Mouse (Mus musculus) kidney, adult 2 months (tissue): ENCODE results near the gene Poc5. TPM values are rescaled to one million over a fixed set of nuclear protein-coding genes. Genes with fewer than 3 reads are reported as not detected.

Source experiments
- DNase-seq: peaks from one replicate; pipeline ENCODE4 v3.0.0; 2021
- H3K27ac ChIP-seq: fragments of 200-500 bp; 2 replicates; pipeline ENCODE4 v1.5.1; 2012; ENCODE audit warnings: low read depth, low read length, control low read depth, inconsistent platforms; ENCODE audit not compliant: insufficient read depth
- H3K27me3 ChIP-seq: fragments of 200-500 bp; replicated peaks from 2 replicates; pipeline ENCODE4 v1.6.1; 2012; ENCODE audit warnings: mild to moderate bottlenecking, moderate library complexity, low read length, inconsistent platforms; ENCODE audit not compliant: control insufficient read depth, insufficient read depth
- H3K36me3 ChIP-seq: fragments of 200-500 bp; 2 replicates; pipeline ENCODE4 v1.6.1; 2012; ENCODE audit warnings: mild to moderate bottlenecking, moderate library complexity, low read length, inconsistent platforms; ENCODE audit not compliant: control insufficient read depth, insufficient read depth
- H3K4me1 ChIP-seq: fragments of 200-500 bp; 2 replicates; pipeline ENCODE4 v1.6.1; 2011; ENCODE audit warnings: low read length; ENCODE audit not compliant: control insufficient read depth, insufficient read depth
- H3K4me3 ChIP-seq: fragments of 200-500 bp; 2 replicates; pipeline ENCODE4 v1.5.1; 2011; ENCODE audit warnings: mild to moderate bottlenecking, low read depth, low read length, control low read depth; ENCODE audit not compliant: insufficient read depth
- CTCF ChIP-seq: fragments of 200-500 bp; conservative IDR thresholded peaks from 2 replicates; pipeline ENCODE4 v1.5.1; 2011; ENCODE audit warnings: low read depth, mild to moderate bottlenecking, control low read depth, low read length, moderate library complexity, mixed read lengths; ENCODE audit not compliant: insufficient read depth, insufficient read length
- POLR2A ChIP-seq: fragments of 200-500 bp; IDR thresholded peaks from one replicate; pipeline ENCODE4 v1.6.1; 2011; ENCODE audit warnings: low read depth, low read length, control low read depth
- WGBS: fragments of 180-500 bp; shearing (Covaris S2); methylation state at CpG from one replicate; pipeline ENCODE4 v1.1.7; 2018; 5-methylcytosine and 5-hydroxymethylcytosine counted together
- polyA plus RNA-seq: library from polyadenylated mRNA; depleted of rRNA; stranded (reverse); fragments of >200 nt; gene quantifications from 2 replicates; pipeline ENCODE4 v1.2.3, GENCODE M21; 2012

Gene Poc5
- polyA plus RNA-seq, 1 experiment, result 7.1 TPM

DNA sequence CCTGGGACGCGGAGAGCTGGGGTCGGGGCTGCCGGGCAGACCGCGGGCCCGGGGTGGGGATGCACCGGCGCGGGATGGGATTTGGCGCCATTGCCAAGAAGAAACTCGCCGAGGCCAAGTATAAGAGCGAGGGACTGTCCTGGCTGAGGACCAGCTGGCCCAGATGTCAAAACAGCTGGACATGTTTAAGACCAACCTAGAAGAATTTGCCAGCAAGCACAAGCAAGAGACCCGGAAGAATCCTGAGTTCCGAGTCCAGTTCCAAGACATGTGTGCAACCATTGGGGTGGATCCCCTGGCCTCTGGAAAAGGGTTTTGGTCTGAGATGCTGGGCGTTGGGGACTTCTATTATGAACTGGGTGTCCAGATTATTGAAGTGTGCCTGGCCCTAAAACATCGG, 11.2 kb upstream of the Poc5 start:
- Histone ChIP-seq H3K4me1 (no peaks in the 10 kb centered on the region), H3K36me3 (no peaks in the 10 kb centered on the region), H3K4me3 (no peak overlapping the region), H3K27me3 (no peaks in the 10 kb centered on the region; the same call in 1 of the 2 replicates), H3K27ac (no peak overlapping the region)
- TF ChIP-seq CTCF (no peak), POLR2A (no peak)
- no peak for DNase-seq
- 90% methylated on average over 18 of the region's 18 CpGs for WGBS

DNA sequence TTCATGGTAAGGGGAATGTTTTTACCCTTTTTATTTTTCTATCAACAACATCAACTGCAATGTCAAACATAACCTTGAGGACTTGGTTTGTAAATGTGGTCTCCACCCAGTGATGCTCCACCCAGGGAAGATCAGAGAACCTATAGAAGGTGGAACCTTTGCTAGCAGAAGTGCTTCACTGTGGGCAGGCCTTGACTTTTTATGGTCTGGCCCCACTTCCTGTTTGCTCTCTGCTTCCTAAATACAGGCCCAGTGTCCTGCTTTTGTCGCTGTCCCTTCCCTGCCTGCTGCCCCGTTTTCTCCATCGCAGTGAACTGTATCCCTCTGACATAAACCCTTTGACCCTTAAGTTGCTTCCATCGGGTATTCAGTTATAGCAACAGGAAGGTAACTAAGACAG, 10.2 kb upstream of the Poc5 start:
- Histone ChIP-seq H3K27me3 (no peaks in the 10 kb centered on the region; the same call in 1 of the 2 replicates), H3K27ac (no peak overlapping the region), H3K4me3 (no peak overlapping the region), H3K4me1 (no peaks in the 10 kb centered on the region), H3K36me3 (no peaks in the 10 kb centered on the region)
- WGBS, result 18% methylated on average over 4 of the region's 4 CpGs
- DNase-seq, result no peak
- no peak for TF ChIP-seq POLR2A
- TF ChIP-seq CTCF, result no peak

DNA sequence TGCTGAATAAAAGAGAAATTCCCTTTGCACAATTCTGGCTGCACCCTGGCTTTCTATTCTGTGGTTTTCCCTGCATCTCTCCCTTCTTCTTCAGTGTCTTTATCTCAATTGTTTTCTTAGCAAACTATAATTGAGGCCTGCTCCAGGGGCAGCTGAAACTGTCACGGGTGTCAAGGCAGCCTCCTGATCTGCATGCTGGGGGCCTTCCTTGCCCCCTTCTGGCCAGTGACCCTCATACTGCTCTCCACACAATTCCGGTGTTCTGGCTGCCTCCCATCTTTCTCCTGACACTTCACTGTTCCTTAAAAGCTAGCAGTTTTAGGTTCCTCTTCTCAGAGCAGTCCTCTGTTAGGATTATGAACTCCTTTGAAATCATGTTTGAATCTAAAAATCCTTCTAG, 1.2 kb downstream of the Poc5 start:
- no peaks in the 10 kb centered on the region for H3K27me3 ChIP-seq
- no peak for TF ChIP-seq POLR2A
- peaks cover 4% of the 10 kb centered on the region for H3K36me3 ChIP-seq
- WGBS, result 17% methylated on average over 2 of the region's 2 CpGs
- DNase-seq, result no peak
- peaks cover 4% of the 10 kb centered on the region; the same call in 1 of the 2 replicates for H3K4me1 ChIP-seq
- no peak overlapping the region for H3K27ac ChIP-seq
- H3K4me3 ChIP-seq, result no peak overlapping the region

DNA sequence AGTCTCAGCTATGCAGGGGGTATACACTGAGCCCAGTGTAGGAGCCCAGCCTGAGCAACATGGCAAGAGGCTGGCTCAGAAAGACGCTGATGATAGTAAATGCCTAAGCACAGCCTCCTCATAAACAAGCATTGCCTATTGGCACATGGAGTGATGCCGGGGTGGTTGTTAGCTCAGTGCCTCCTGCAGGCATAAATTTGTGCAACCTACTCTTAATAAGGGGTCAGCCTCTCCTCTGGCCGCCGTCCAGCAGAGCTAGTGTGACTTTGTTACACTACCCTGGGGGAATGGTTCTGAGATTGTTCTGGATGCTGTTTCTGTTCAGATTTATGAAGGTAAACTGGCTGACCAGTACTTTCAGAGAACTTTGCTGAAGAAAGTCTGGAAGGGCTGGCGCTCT, 13.2 kb downstream of the Poc5 start:
- TF ChIP-seq CTCF, result no peak
- no peak for TF ChIP-seq POLR2A
- no peaks in the 10 kb centered on the region for H3K4me1 ChIP-seq
- WGBS, result 79% methylated on average over 5 of the region's 5 CpGs

DNA sequence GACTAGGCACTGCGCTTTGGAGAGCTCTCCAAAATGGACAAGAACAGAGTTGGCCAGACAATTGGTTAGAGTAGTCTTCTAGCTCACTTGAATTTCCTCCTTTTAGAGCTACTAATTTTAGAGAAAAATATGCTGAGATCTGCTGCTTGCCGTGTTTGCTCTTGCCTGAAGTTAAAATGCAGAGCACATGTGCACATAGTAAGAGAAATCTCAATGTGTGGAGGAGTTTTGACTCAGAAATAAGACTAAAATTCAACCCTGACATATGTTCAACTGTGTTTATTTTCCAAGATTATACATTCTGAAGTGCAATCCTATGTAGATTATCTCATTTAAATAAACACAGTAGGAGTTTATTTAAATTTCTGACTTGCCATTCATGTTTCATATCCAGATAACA, 17.4 kb downstream of the Poc5 start:
- Histone ChIP-seq H3K4me1 (no peaks in the 10 kb centered on the region), H3K4me3 (no peak overlapping the region), H3K27me3 (no peaks in the 10 kb centered on the region), H3K36me3 (peaks cover 5% of the 10 kb centered on the region), H3K27ac (no peak overlapping the region)
- DNase-seq, result no peak
- TF ChIP-seq POLR2A, result no peak
- TF ChIP-seq CTCF, result no peak
- WGBS, result 94% methylated on average over 2 of the region's 2 CpGs

More for the DNA sequence above, 13.2 kb downstream of the Poc5 start:
- DNase-seq, result peak; percentile 77
- Histone ChIP-seq H3K36me3 (peaks cover 13% of the 10 kb centered on the region), H3K27ac (no peak overlapping the region), H3K4me3 (no peak overlapping the region), H3K27me3 (no peaks in the 10 kb centered on the region)

DNA sequence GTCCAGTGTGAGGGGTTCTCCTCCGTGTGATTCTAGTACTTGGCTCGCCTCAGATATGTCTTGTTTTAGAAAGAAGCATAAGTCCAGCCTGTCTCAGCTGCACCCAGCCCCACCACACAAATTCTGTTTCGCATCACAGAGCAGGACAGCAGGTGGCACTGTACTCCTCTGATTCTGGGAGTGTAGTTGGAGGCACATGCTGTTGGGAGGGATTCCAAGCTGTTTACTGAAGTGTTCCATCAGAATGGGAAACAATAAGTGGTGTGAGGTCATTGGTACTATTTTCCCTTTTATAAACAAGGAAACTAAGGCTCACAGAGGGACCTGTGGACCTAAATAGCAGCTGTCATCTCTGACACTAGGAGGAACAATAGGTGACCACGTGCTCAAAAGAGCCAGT, 18.9 kb downstream of the Poc5 start:
- peak; percentile 50 for DNase-seq
- Histone ChIP-seq H3K36me3 (peaks cover 5% of the 10 kb centered on the region), H3K4me3 (no peak overlapping the region), H3K4me1 (no peaks in the 10 kb centered on the region), H3K27me3 (no peaks in the 10 kb centered on the region), H3K27ac (no peak overlapping the region)
- TF ChIP-seq POLR2A (no peak), CTCF (peak; percentile 77)
- 56% methylated on average over 4 of the region's 4 CpGs for WGBS

DNA sequence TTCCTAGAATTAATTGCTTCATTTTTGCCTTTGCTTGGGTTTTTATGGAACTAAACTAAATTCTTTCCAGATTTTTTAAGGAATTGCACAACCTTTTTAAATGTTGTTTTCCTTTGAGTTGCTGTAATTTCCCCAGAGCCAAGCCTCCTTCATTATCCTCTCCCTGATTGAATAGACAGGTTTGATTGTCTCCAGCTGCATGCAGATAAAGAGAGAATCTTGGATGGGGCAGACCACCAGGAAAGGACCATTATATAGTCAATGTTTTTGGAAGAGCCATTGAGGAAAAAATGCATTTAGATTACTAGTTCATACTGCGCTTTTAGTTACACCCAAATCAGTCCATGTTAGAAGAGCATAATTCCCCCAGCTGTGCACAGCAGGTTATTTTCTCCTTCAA, 20.7 kb downstream of the Poc5 start:
- Histone ChIP-seq H3K27ac (no peak overlapping the region), H3K4me1 (no peaks in the 10 kb centered on the region), H3K4me3 (no peak overlapping the region), H3K27me3 (no peaks in the 10 kb centered on the region), H3K36me3 (0 out of 2 replicates have a peak, but pooled peaks cover 1% of the 10 kb centered on the region)
- DNase-seq, result no peak
- TF ChIP-seq POLR2A (no peak), CTCF (no peak)
- 94% methylated on average over 1 of the region's 1 CpGs for WGBS

DNA sequence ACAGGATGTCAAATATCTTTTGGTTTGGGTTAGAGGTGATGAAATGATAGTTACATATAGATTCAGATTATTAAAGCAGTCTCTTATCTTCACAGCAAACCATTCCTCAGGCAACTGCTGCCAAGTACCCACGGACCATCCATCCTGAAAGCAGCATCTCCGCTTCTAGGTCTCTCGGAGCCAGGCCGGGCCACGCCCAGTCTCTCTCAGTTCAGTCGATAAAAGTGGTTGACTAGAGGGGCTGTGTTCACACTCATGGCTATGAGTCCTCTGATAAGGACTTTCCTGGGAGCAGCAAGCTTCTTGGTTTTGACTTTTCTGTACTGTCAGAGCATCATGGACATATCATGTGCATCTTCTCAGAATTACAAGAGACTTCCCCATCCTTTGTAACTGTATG, 26.3 kb downstream of the Poc5 start:
- Histone ChIP-seq H3K27ac (no peak overlapping the region), H3K36me3 (peaks cover 2% of the 10 kb centered on the region; the same call in 1 of the 2 replicates), H3K4me1 (no peaks in the 10 kb centered on the region), H3K4me3 (no peak overlapping the region), H3K27me3 (no peaks in the 10 kb centered on the region)
- no peak for DNase-seq
- TF ChIP-seq CTCF, result no peak
- TF ChIP-seq POLR2A, result no peak
- 92% methylated on average over 6 of the region's 6 CpGs for WGBS
